Mouse (Mus musculus): Measurements from ENCODE around the gene Pitx3. TPM values are rescaled to one million over a fixed set of nuclear protein-coding genes. Genes with fewer than 3 reads are reported as not detected.
"Not testable (repeated sequence)": the region's sequence is repeated elsewhere in the genome, so short reads cannot be mapped to it uniquely, and the experiment has no call there.

The Pitx3 gene
- polyA plus RNA-seq, 1 experiment from 2014 or later = 0.14 TPM

GRCm38 (mm10) chr19:46169396-46169795, 21.3 kb upstream of the Pitx3 start:
- H3K4me3 ChIP-seq (ENCODE audit: low read depth, low read length) = no peak overlapping the region
- 80% methylated on average over 3 of the region's 3 CpGs for WGBS (ENCODE audit: insufficient replicate concordance)
- H3K4me2 ChIP-seq (ENCODE audit: low read depth, low read length) = no peak overlapping the region
- ATAC-seq (ENCODE audit: low read depth) = no peak
- H3K9me3 ChIP-seq (replicated peaks; ENCODE audit: control insufficient read depth, low read length) = no peaks in the 10 kb centered on the region
- peaks cover 7% of the 10 kb centered on the region; the same call in 1 of the 2 replicates for H3K36me3 ChIP-seq (ENCODE audit: control insufficient read depth, insufficient read depth)
- no peak overlapping the region for H3K9ac ChIP-seq (ENCODE audit: low read depth, low read length)
- no peaks in the 10 kb centered on the region for H3K27me3 ChIP-seq (ENCODE audit: control insufficient read depth, insufficient read depth, low read depth, low read length)
- no peaks in the 10 kb centered on the region for H3K4me1 ChIP-seq (ENCODE audit: control insufficient read depth, low read depth, low read length)
- H3K27ac ChIP-seq (ENCODE audit: low read length) = no peak overlapping the region

- WGBS (ENCODE audit: insufficient replicate concordance) = 69% methylated on average over 2 of the region's 2 CpGs
These were observed 19.0 kb upstream of the Pitx3 start for GRCm38 (mm10) chr19:46167169-46167568.

GRCm38 (mm10) chr19:46165950-46166349, 17.8 kb upstream of the Pitx3 start:
- Histone ChIP-seq H3K4me1 (ENCODE audit: control insufficient read depth, low read depth, low read length) (no peaks in the 10 kb centered on the region), H3K9ac (ENCODE audit: low read depth, low read length) (no peak overlapping the region), H3K27me3 (ENCODE audit: control insufficient read depth, insufficient read depth, low read depth, low read length) (no peaks in the 10 kb centered on the region), H3K4me3 (ENCODE audit: low read depth, low read length) (no peak overlapping the region), H3K9me3 (replicated peaks; ENCODE audit: control insufficient read depth, low read length) (no peaks in the 10 kb centered on the region), H3K27ac (ENCODE audit: low read length) (no peak overlapping the region), H3K36me3 (ENCODE audit: control insufficient read depth, insufficient read depth) (peaks cover 5% of the 10 kb centered on the region; the same call in 1 of the 2 replicates), H3K4me2 (ENCODE audit: low read depth, low read length) (no peak overlapping the region)
- ATAC-seq (ENCODE audit: low read depth) = no peak
- 71% methylated on average over 3 of the region's 3 CpGs for WGBS (ENCODE audit: insufficient replicate concordance)

More at GRCm38 (mm10) chr19:46167169-46167568, 19.0 kb upstream of the Pitx3 start:
- H3K36me3 ChIP-seq (ENCODE audit: control insufficient read depth, insufficient read depth); H3K9me3 ChIP-seq (replicated peaks; ENCODE audit: control insufficient read depth, low read length); H3K9ac ChIP-seq (ENCODE audit: low read depth, low read length); H3K4me3 ChIP-seq (ENCODE audit: low read depth, low read length); H3K4me1 ChIP-seq (ENCODE audit: control insufficient read depth, low read depth, low read length); H3K4me2 ChIP-seq (ENCODE audit: low read depth, low read length); ATAC-seq (ENCODE audit: low read depth); H3K27me3 ChIP-seq (ENCODE audit: control insufficient read depth, insufficient read depth, low read depth, low read length); H3K27ac ChIP-seq (ENCODE audit: low read length): not testable (repeated sequence)

- Histone ChIP-seq H3K9ac (ENCODE audit: low read depth, low read length) (peak within 1 kb of the TSS; percentile 72), H3K36me3 (ENCODE audit: control insufficient read depth, insufficient read depth) (no peaks in the 10 kb centered on the region), H3K27me3 (ENCODE audit: control insufficient read depth, insufficient read depth, low read depth, low read length) (peaks cover 37% of the 10 kb centered on the region), H3K4me1 (ENCODE audit: control insufficient read depth, low read depth, low read length) (peaks cover 28% of the 10 kb centered on the region), H3K27ac (ENCODE audit: low read length) (0 out of 2 replicates have a peak within 1 kb of the TSS, but pooled peaks have one; percentile 16), H3K4me3 (ENCODE audit: low read depth, low read length) (peak within 1 kb of the TSS; percentile 74), H3K9me3 (replicated peaks; ENCODE audit: control insufficient read depth, low read length) (no peaks in the 10 kb centered on the region), H3K4me2 (ENCODE audit: low read depth, low read length) (peak within 1 kb of the TSS; percentile 91)
- ATAC-seq (ENCODE audit: low read depth) = peak; percentile 95
- under 1% methylated on average over 37 of the region's 37 CpGs for WGBS (ENCODE audit: insufficient replicate concordance)
These were observed 4.1 kb upstream of the Pitx3 start, which contains the start of gene Gbf1 for GRCm38 (mm10) chr19:46152127-46152803. Gene Gbf1, plus strand, starts transcription at chr19:46152509.

- no peaks in the 10 kb centered on the region for H3K9me3 ChIP-seq (replicated peaks; ENCODE audit: control insufficient read depth, low read length)
- H3K4me2 ChIP-seq (ENCODE audit: low read depth, low read length) = peak overlapping the region; percentile 75; the same call in 1 of the 2 replicates
- H3K4me1 ChIP-seq (ENCODE audit: control insufficient read depth, low read depth, low read length) = peaks cover 27% of the 10 kb centered on the region
- H3K27ac ChIP-seq (ENCODE audit: low read length) = no peak overlapping the region
- H3K9ac ChIP-seq (ENCODE audit: low read depth, low read length) = no peak overlapping the region
- no peak overlapping the region; the same call in 1 of the 2 replicates for H3K4me3 ChIP-seq (ENCODE audit: low read depth, low read length)
- no peaks in the 10 kb centered on the region for H3K36me3 ChIP-seq (ENCODE audit: control insufficient read depth, insufficient read depth)
- WGBS (ENCODE audit: insufficient replicate concordance) = 25% methylated on average over 12 of the region's 12 CpGs
- H3K27me3 ChIP-seq (ENCODE audit: control insufficient read depth, insufficient read depth, low read depth, low read length) = peaks cover 67% of the 10 kb centered on the region
- ATAC-seq (ENCODE audit: low read depth) = no peak
These were observed 965 bp upstream of the Pitx3 start for GRCm38 (mm10) chr19:46149091-46149490.

GRCm38 (mm10) chr19:46148372-46148760, 240 bp upstream of the Pitx3 start:
- WGBS (ENCODE audit: insufficient replicate concordance) = under 1% methylated on average over 25 of the region's 27 CpGs
- Histone ChIP-seq H3K9ac (ENCODE audit: low read depth, low read length) (no peak overlapping the region), H3K4me1 (ENCODE audit: control insufficient read depth, low read depth, low read length) (peaks cover 19% of the 10 kb centered on the region), H3K27me3 (ENCODE audit: control insufficient read depth, insufficient read depth, low read depth, low read length) (peaks cover 74% of the 10 kb centered on the region), H3K4me2 (ENCODE audit: low read depth, low read length) (peak overlapping the region; percentile 75), H3K4me3 (ENCODE audit: low read depth, low read length) (peak overlapping the region; percentile 57), H3K27ac (ENCODE audit: low read length) (no peak overlapping the region), H3K36me3 (ENCODE audit: control insufficient read depth, insufficient read depth) (no peaks in the 10 kb centered on the region), H3K9me3 (replicated peaks; ENCODE audit: control insufficient read depth, low read length) (no peaks in the 10 kb centered on the region)
- ATAC-seq (ENCODE audit: low read depth) = peak; percentile 38

- no peak for ATAC-seq (ENCODE audit: low read depth)
- Histone ChIP-seq H3K36me3 (ENCODE audit: control insufficient read depth, insufficient read depth) (no peaks in the 10 kb centered on the region), H3K27me3 (ENCODE audit: control insufficient read depth, insufficient read depth, low read depth, low read length) (peaks cover 94% of the 10 kb centered on the region), H3K4me2 (ENCODE audit: low read depth, low read length) (no peak overlapping the region), H3K4me3 (ENCODE audit: low read depth, low read length) (no peak overlapping the region), H3K27ac (ENCODE audit: low read length) (no peak overlapping the region), H3K9me3 (replicated peaks; ENCODE audit: control insufficient read depth, low read length) (no peaks in the 10 kb centered on the region), H3K4me1 (ENCODE audit: control insufficient read depth, low read depth, low read length) (peaks cover 15% of the 10 kb centered on the region), H3K9ac (ENCODE audit: low read depth, low read length) (no peak overlapping the region)
- 37% methylated on average over 6 of the region's 6 CpGs for WGBS (ENCODE audit: insufficient replicate concordance)
These were observed 7.0 kb downstream of the Pitx3 start for GRCm38 (mm10) chr19:46141091-46141490.

GRCm38 (mm10) chr19:46140324-46140723, 7.8 kb downstream of the Pitx3 start:
- Histone ChIP-seq H3K4me3 (ENCODE audit: low read depth, low read length) (no peak overlapping the region), H3K9ac (ENCODE audit: low read depth, low read length) (no peak overlapping the region), H3K27ac (ENCODE audit: low read length) (no peak overlapping the region), H3K36me3 (ENCODE audit: control insufficient read depth, insufficient read depth) (no peaks in the 10 kb centered on the region), H3K9me3 (replicated peaks; ENCODE audit: control insufficient read depth, low read length) (no peaks in the 10 kb centered on the region), H3K4me2 (ENCODE audit: low read depth, low read length) (no peak overlapping the region), H3K4me1 (ENCODE audit: control insufficient read depth, low read depth, low read length) (peaks cover 23% of the 10 kb centered on the region), H3K27me3 (ENCODE audit: control insufficient read depth, insufficient read depth, low read depth, low read length) (peaks cover 95% of the 10 kb centered on the region)
- no peak for ATAC-seq (ENCODE audit: low read depth)
- WGBS (ENCODE audit: insufficient replicate concordance) = 36% methylated on average over 2 of the region's 2 CpGs

Measured in liver, embryonic 16.5 days (tissue).